Comparison of ENCODE assay signal across 13 mouse cellular contexts in genomic region chr11:46201636-46202546, GRCm38 (mm10). TPM values are rescaled to one million over a fixed set of nuclear protein-coding genes. Genes with fewer than 3 reads are reported as not detected.
DNase-seq lines count a peak whose midpoint lies in the region; ATAC-seq and TF ChIP-seq lines count a peak whose summit lies in the region.
"Had no signal": no experiment of that assay in that cellular context is flagged by ENCODE, and none has a peak within 500 bp of the region (broad histone marks: within the 10 kb centered on the region; RNA-seq: fewer than 3 reads in every experiment).

No protein-coding gene starts in this region.

- peaks cover 17% of the 10 kb centered on the region for H3K4me1 ChIP-seq in heart, embryonic 16.5 days (ENCODE audit: control insufficient read depth, insufficient read depth, low read length)
- H3K4me1 ChIP-seq in cortical plate, adult 2 months (ENCODE audit: control insufficient read depth, insufficient read depth, low read length) = peaks cover 8% of the 10 kb centered on the region
- H3K4me1 ChIP-seq in intestine, embryonic 15.5 days (replicated peaks) = peaks cover 5% of the 10 kb centered on the region
- H3K4me1 ChIP-seq in midbrain, embryonic 14.5 days (ENCODE audit: control insufficient read depth, insufficient read depth, low read length) = no peaks in the 10 kb centered on the region
- no peaks in the 10 kb centered on the region; the same call in 1 of the 2 replicates for H3K4me1 ChIP-seq in liver, embryonic 11.5 days (replicated peaks; ENCODE audit: control insufficient read depth, insufficient read depth, low read length)

- peak overlapping the region; percentile 40 for H3K4me2 ChIP-seq in heart, embryonic 16.5 days (ENCODE audit: low read depth, low read length)
- no peak overlapping the region for H3K4me2 ChIP-seq in intestine, embryonic 15.5 days (replicated peaks)
- H3K4me2 ChIP-seq in midbrain, embryonic 14.5 days (ENCODE audit: low read length) = no peak overlapping the region
- no peak overlapping the region for H3K4me2 ChIP-seq in liver, embryonic 11.5 days
- H3K4me2 ChIP-seq: embryonic facial prominence, embryonic 13.5 days had no signal

- H3K4me3 ChIP-seq in heart, embryonic 16.5 days (ENCODE audit: low read length) = no peak overlapping the region
- no peak overlapping the region for H3K4me3 ChIP-seq in cortical plate, adult 2 months (ENCODE audit: insufficient read depth, low read length)
- H3K4me3 ChIP-seq in intestine, embryonic 15.5 days (replicated peaks) = no peak overlapping the region
- no peak overlapping the region for H3K4me3 ChIP-seq in midbrain, embryonic 14.5 days (replicated peaks; ENCODE audit: low read depth, low read length)
- no peak overlapping the region for H3K4me3 ChIP-seq in liver, embryonic 11.5 days (ENCODE audit: low read depth, low read length)
- H3K4me3 ChIP-seq: embryonic facial prominence, embryonic 13.5 days had no signal

- no peak overlapping the region for H3K9ac ChIP-seq in heart, embryonic 16.5 days (ENCODE audit: low read length)
- no peak overlapping the region for H3K9ac ChIP-seq in intestine, embryonic 15.5 days
- H3K9ac ChIP-seq in midbrain, embryonic 14.5 days (replicated peaks; ENCODE audit: low read length) = no peak overlapping the region
- H3K9ac ChIP-seq in liver, embryonic 11.5 days (ENCODE audit: low read depth, low read length) = no peak overlapping the region
- H3K9ac ChIP-seq: embryonic facial prominence, embryonic 13.5 days had no signal

- H3K27me3 ChIP-seq in heart, embryonic 16.5 days (ENCODE audit: control insufficient read depth, insufficient read depth, low read length) = no peaks in the 10 kb centered on the region
- no peaks in the 10 kb centered on the region for H3K27me3 ChIP-seq in intestine, embryonic 15.5 days (replicated peaks)
- no peaks in the 10 kb centered on the region for H3K27me3 ChIP-seq in midbrain, embryonic 14.5 days (ENCODE audit: control insufficient read depth, insufficient read depth, low read length)
- no peaks in the 10 kb centered on the region for H3K27me3 ChIP-seq in liver, embryonic 11.5 days (replicated peaks; ENCODE audit: control insufficient read depth, insufficient read depth, low read length)
- H3K27me3 ChIP-seq: CH12.LX; embryonic facial prominence, embryonic 13.5 days had no signal

- no peak for TF ChIP-seq POLR2A in cortical plate, adult 2 months (IDR thresholded peaks at IDR 0.05; ENCODE audit: extremely low read depth, insufficient read depth, low read length)

- TF ChIP-seq CTCF in cortical plate, adult 2 months (IDR thresholded peaks at IDR 0.05; ENCODE audit: extremely low read depth, insufficient read depth, low read length) = no peak

- no peak for DNase-seq in heart, adult 11 months
- DNase-seq in midbrain, embryonic 14.5 days = peak; percentile 9
- no peak for DNase-seq in liver, embryonic 11.5 days (ENCODE audit: low spot score)
- DNase-seq in kidney, adult 18-20 months = no peak
- DNase-seq: thymus, postnatal 36 days had no signal

- WGBS in heart, embryonic 16.5 days = 38% methylated on average over 20 of the region's 20 CpGs
- WGBS in intestine, embryonic 15.5 days = 54% methylated on average over 20 of the region's 20 CpGs
- 79% methylated on average over 20 of the region's 20 CpGs for WGBS in midbrain, embryonic 14.5 days
- WGBS in liver, embryonic 11.5 days = 58% methylated on average over 20 of the region's 20 CpGs

- peaks cover 3% of the 10 kb centered on the region; the same call in 1 of the 2 replicates for H3K36me3 ChIP-seq in heart, embryonic 16.5 days (ENCODE audit: control insufficient read depth, insufficient read depth)
- no peaks in the 10 kb centered on the region for H3K36me3 ChIP-seq in intestine, embryonic 15.5 days
- H3K36me3 ChIP-seq in midbrain, embryonic 14.5 days (ENCODE audit: control insufficient read depth, insufficient read depth, low read length) = peaks cover 91% of the 10 kb centered on the region
- H3K36me3 ChIP-seq in liver, embryonic 11.5 days (ENCODE audit: control insufficient read depth, insufficient read depth, low read length) = no peaks in the 10 kb centered on the region

- no peaks in the 10 kb centered on the region for H3K9me3 ChIP-seq in heart, embryonic 16.5 days (replicated peaks; ENCODE audit: control insufficient read depth, low read length)
- H3K9me3 ChIP-seq in intestine, embryonic 15.5 days = no peaks in the 10 kb centered on the region
- no peaks in the 10 kb centered on the region for H3K9me3 ChIP-seq in midbrain, embryonic 14.5 days (ENCODE audit: control insufficient read depth, low read length)
- H3K9me3 ChIP-seq in liver, embryonic 11.5 days (ENCODE audit: control insufficient read depth, low read length) = no peaks in the 10 kb centered on the region
- H3K9me3 ChIP-seq: embryonic facial prominence, embryonic 13.5 days had no signal

- peak overlapping the region; percentile 51 for H3K27ac ChIP-seq in heart, embryonic 16.5 days (ENCODE audit: low read length)
- H3K27ac ChIP-seq in cortical plate, adult 2 months (ENCODE audit: insufficient read depth, low read length) = peak overlapping the region; percentile 49
- peak overlapping the region; percentile 54; the same call in 1 of the 2 replicates for H3K27ac ChIP-seq in intestine, embryonic 15.5 days
- peak overlapping the region; percentile 37; the same call in 1 of the 2 replicates for H3K27ac ChIP-seq in midbrain, embryonic 14.5 days (replicated peaks; ENCODE audit: low read depth, low read length)
- H3K27ac ChIP-seq in liver, embryonic 11.5 days (ENCODE audit: low read depth, low read length) = no peak overlapping the region
- H3K27ac ChIP-seq: embryonic facial prominence, embryonic 13.5 days had no signal

- ATAC-seq in heart, embryonic 16.5 days (replicated peaks; ENCODE audit: extremely low read depth, insufficient read depth, low FRiP score) = peak; percentile 55
- peak; percentile 39 for ATAC-seq in intestine, embryonic 15.5 days
- ATAC-seq in midbrain, embryonic 14.5 days (ENCODE audit: low FRiP score, low TSS enrichment) = no peak
- ATAC-seq in megakaryocyte-erythroid progenitor cell, adult 5-6 weeks (replicated peaks; ENCODE audit: low FRiP score, low TSS enrichment, poor library complexity, severe bottlenecking) = no peak
- no peak for ATAC-seq in liver, embryonic 11.5 days (replicated peaks; ENCODE audit: low FRiP score)
- ATAC-seq: activated CD4-positive, CD25-positive, alpha-beta regulatory T cell, adult 4 months had no signal

RNA-seq across cellular contexts. Expression of gene Fndc9, which starts 33.4 kb away (rescaled TPM):
- 0.08 TPM in 1 of 2 replicates, not detected in the other for polyA plus RNA-seq in heart, embryonic 16.5 days (2015; fragmentation: Nextera tagmentation; extraction: Ambion mirVana)
- 0.61 and 0.96 TPM in 2 replicates for polyA plus RNA-seq in cortical plate, adult 2 months (2012; rRNA removed)
- polyA plus RNA-seq in intestine, embryonic 15.5 days (2015; fragmentation: Nextera tagmentation; extraction: Ambion mirVana) = 0.16 TPM in 1 of 2 replicates, not detected in the other
- polyA plus RNA-seq in midbrain, embryonic 14.5 days (2014; fragmentation: Nextera tagmentation; extraction: Ambion mirVana) = 7.9 and 8.7 TPM in 2 replicates
- not detected in 2 replicates for total RNA-seq in megakaryocyte-erythroid progenitor cell, adult 5-6 weeks (2014; fragmentation: Nextera tagmentation)
- not detected in 2 replicates for total RNA-seq in megakaryocyte-erythroid progenitor cell, adult 5-6 weeks (2017)
- 0.13 TPM in 1 of 2 replicates, not detected in the other for polyA plus RNA-seq in liver, embryonic 11.5 days (2014; fragmentation: Nextera tagmentation; extraction: Ambion mirVana)
- total RNA-seq: megakaryocyte, adult 5-6 weeks had no signal

RNA-seq across cellular contexts. Expression of gene Nipal4, which starts 35.6 kb away (rescaled TPM):
- 4.0 and 4.9 TPM in 2 replicates for polyA plus RNA-seq in heart, embryonic 16.5 days (2015; fragmentation: Nextera tagmentation; extraction: Ambion mirVana)
- polyA plus RNA-seq in cortical plate, adult 2 months (2012; rRNA removed) = 4.0 and 4.9 TPM in 2 replicates
- 3.1 and 3.6 TPM in 2 replicates for polyA plus RNA-seq in intestine, embryonic 15.5 days (2015; fragmentation: Nextera tagmentation; extraction: Ambion mirVana)
- polyA plus RNA-seq in midbrain, embryonic 14.5 days (2014; fragmentation: Nextera tagmentation; extraction: Ambion mirVana) = 0.72 TPM in 1 of 2 replicates, not detected in the other
- not detected in 2 replicates for total RNA-seq in megakaryocyte-erythroid progenitor cell, adult 5-6 weeks (2014; fragmentation: Nextera tagmentation)
- total RNA-seq in megakaryocyte-erythroid progenitor cell, adult 5-6 weeks (2017) = not detected in 2 replicates
- 0.33 and 0.48 TPM in 2 replicates for polyA plus RNA-seq in liver, embryonic 11.5 days (2014; fragmentation: Nextera tagmentation; extraction: Ambion mirVana)
- total RNA-seq: megakaryocyte, adult 5-6 weeks had no signal

Comparison
In these comparisons a context has a peak if more than half of its experiments do, and no peak if none do; other contexts are left out.
1. ATAC-seq: peak in heart, embryonic 16.5 days (single experiment) and intestine, embryonic 15.5 days (single experiment); none in midbrain, embryonic 14.5 days (single experiment), megakaryocyte-erythroid progenitor cell, adult 5-6 weeks (single experiment) and liver, embryonic 11.5 days (single experiment).